Mouse (Mus musculus) megakaryocyte, embryonic 14.5 days (primary cell): ENCODE measurements around the gene Stx16. TPM values are rescaled to one million over a fixed set of nuclear protein-coding genes. Genes with fewer than 3 reads are reported as not detected.

Experiments used
- H3K27me3 ChIP-seq: replicated peaks from 2 replicates; pipeline ENCODE3; 2012; ENCODE audit warnings: inconsistent platforms
- H3K36me3 ChIP-seq: replicated peaks from 2 replicates; pipeline ENCODE3; 2012; ENCODE audit warnings: low read length, inconsistent platforms, mixed read lengths
- H3K4me1 ChIP-seq: 2 replicates; pipeline ENCODE4 v1.6.1; 2012; ENCODE audit warnings: inconsistent platforms
- H3K4me3 ChIP-seq: replicated peaks from 2 replicates; pipeline ENCODE3; 2012; ENCODE audit warnings: moderate library complexity, mild to moderate bottlenecking, inconsistent platforms
- H3K9me3 ChIP-seq: 2 replicates; pipeline ENCODE4 v1.6.1; 2012; ENCODE audit warnings: inconsistent platforms
- FLI1 ChIP-seq: IDR thresholded peaks from 2 replicates; pipeline ENCODE4 v1.6.1; 2012; ENCODE audit warnings: low read length, inconsistent platforms, mixed read lengths
- GATA1 ChIP-seq: IDR thresholded peaks from 3 replicates; pipeline ENCODE4 v1.6.1; 2012; ENCODE audit warnings: mixed read lengths, low read length, inconsistent platforms, borderline replicate concordance
- polyA plus RNA-seq: library from polyadenylated mRNA; stranded (reverse); fragments of >175 nt; gene quantifications from 2 replicates; pipeline ENCODE4 v1.2.3, GENCODE M21; 2012; ENCODE audit warnings: low replicate concordance; ENCODE audit not compliant: insufficient read depth

Gene Stx16
- polyA plus RNA-seq, 1 experiment, result 41.1 TPM

GRCm38 (mm10) chr2:174109991-174110782, 34.1 kb downstream of the Stx16 start, which contains the start of gene Npepl1:
Npepl1 (plus strand) TSS chr2:174110349.
- Histone ChIP-seq H3K9me3 (no peaks in the 10 kb centered on the region), H3K27me3 (no peaks in the 10 kb centered on the region), H3K4me3 (peak within 1 kb of the TSS; percentile 95), H3K36me3 (peaks cover 42% of the 10 kb centered on the region), H3K4me1 (peaks cover 22% of the 10 kb centered on the region)
- TF ChIP-seq GATA1 (no peak), FLI1 (no peak)

- Histone ChIP-seq H3K9me3 (no peaks in the 10 kb centered on the region), H3K27me3 (no peaks in the 10 kb centered on the region), H3K36me3 (peaks cover 50% of the 10 kb centered on the region), H3K4me1 (peaks cover 22% of the 10 kb centered on the region), H3K4me3 (peak overlapping the region; percentile 95)
- TF ChIP-seq GATA1 (no peak), FLI1 (no peak)
These were observed 34.9 kb downstream of the Stx16 start for GRCm38 (mm10) chr2:174110783-174111549.

DNA sequence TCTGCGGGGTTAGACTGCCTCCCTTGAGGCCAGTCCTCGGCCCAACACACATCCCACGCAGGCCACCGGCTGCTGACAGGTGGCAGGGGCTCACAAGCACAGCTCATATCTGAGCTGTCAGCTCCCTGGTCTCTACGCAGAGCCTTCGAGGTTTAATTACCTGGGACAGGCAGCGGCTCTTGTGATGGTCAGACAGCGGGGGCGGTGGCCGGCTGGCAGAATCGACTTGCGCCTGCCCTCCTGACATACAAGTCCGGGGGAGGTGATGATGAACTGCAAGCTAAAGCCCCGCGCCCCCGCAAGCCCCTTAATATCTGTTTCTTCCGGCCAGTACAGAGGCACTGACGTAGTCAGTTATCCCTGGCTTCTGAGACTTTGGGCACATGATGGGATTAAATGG, 36.8 kb downstream of the Stx16 start:
- H3K36me3 ChIP-seq, result peaks cover 69% of the 10 kb centered on the region
- H3K4me1 ChIP-seq, result peaks cover 19% of the 10 kb centered on the region
- no peak overlapping the region for H3K4me3 ChIP-seq
- no peaks in the 10 kb centered on the region for H3K9me3 ChIP-seq
- H3K27me3 ChIP-seq, result no peaks in the 10 kb centered on the region
- no peak for TF ChIP-seq GATA1
- no peak for TF ChIP-seq FLI1

DNA sequence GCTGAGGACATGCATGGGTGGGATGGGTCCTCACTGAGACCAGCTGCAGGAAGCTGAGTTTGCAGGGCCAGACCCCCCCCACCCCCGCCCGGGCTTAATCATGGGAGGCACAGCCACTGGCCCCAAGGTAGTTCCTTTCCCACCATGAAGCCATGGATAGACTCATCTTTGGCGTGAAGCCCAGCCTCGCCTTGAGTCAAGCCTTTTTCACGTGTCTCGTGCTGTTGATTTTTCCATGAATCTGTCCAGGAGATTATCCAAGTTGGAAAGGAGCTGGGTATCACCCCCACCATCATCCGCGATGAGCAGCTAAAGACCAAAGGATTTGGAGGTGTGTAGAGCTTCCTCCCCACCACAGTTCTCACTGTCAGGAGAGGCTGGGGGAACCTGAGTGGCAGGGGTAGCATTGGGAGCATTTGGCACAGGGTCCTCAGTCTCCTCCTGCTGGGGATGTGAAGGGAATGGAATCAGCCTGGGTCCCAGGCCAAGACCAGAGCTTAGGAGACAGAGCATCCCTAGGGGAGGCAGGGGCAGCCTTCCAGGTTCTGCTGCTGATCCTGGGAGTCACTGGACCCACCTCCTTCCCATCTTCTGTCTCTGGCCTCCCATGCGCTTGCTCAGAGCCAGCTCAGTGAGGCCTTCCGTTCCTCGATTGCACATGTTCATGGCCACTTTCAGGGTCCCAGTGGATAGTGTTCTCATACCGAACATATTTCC, 38.2 kb downstream of the Stx16 start:
- TF ChIP-seq FLI1 (no peak), GATA1 (no peak)
- Histone ChIP-seq H3K36me3 (peaks cover 80% of the 10 kb centered on the region), H3K4me3 (no peak overlapping the region), H3K4me1 (peaks cover 24% of the 10 kb centered on the region), H3K9me3 (no peaks in the 10 kb centered on the region), H3K27me3 (no peaks in the 10 kb centered on the region)

DNA sequence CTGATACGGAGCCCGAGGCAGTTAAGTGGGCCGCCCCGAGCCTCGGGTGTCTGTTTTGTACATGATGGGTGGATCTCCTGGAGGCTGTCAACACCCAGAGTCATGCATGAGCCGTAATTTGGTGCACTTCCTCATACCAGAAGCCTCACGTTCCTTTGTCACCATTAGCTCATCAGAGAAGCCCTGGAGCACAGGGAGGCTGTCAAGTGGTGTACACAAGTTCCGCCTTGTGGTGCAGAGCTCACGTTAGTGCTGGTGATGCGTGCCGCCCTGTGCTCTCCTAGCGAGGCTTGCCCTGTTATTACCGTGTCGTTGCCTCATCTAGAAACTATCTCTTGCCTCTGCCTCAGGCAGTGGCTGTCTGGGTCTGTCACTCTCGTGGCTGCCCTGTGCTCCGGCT, 40.8 kb downstream of the Stx16 start:
- H3K36me3 ChIP-seq, result peaks cover 100% of the 10 kb centered on the region
- no peaks in the 10 kb centered on the region for H3K9me3 ChIP-seq
- H3K4me1 ChIP-seq, result peaks cover 7% of the 10 kb centered on the region
- no peak for TF ChIP-seq FLI1
- no peak for TF ChIP-seq GATA1
- no peaks in the 10 kb centered on the region for H3K27me3 ChIP-seq
- H3K4me3 ChIP-seq, result peak overlapping the region; percentile 23

DNA sequence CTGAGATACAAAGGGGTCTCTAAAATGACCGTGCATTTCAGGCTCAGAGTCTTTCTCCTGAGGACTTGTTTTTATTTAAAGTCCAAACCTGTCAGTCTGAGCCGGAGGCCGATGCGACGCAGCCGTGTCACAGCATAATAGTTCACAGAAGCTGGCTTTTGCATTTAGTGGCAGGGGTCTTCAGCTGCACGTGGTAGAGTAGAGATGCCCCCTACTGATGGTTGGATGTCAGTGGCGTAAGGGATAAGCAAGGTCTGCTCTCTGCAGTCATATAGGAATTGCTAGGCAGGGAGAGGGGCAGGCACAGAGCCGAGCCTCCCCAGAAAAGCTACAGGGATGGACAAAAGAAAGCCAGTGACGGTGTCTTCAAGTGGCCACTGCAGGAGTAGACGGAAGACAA, 42.0 kb downstream of the Stx16 start:
- Histone ChIP-seq H3K4me1 (peaks cover 5% of the 10 kb centered on the region; the same call in 1 of the 2 replicates), H3K27me3 (no peaks in the 10 kb centered on the region), H3K4me3 (no peak overlapping the region), H3K9me3 (no peaks in the 10 kb centered on the region), H3K36me3 (peaks cover 100% of the 10 kb centered on the region)
- no peak for TF ChIP-seq GATA1
- TF ChIP-seq FLI1, result no peak

DNA sequence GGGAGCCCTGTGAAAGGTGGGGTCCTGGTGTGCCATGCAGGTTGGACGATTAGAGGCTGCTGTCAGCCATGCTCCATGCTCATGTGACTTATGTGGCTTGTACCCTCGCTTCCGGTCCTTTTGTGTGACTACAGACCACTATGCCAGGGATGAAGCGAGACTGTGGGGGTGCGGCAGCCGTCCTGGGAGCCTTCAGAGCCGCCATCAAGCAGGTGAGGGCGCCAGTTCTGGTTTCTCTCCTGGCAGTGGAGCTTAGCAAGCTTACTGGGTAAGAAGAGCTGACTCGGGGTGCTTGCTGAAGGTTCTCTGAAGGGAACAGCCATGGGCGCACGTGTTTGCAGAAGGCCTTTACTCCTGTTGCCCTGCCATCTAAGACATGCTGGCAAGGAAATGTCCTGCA, 43.2 kb downstream of the Stx16 start:
- Histone ChIP-seq H3K4me3 (no peak overlapping the region), H3K27me3 (no peaks in the 10 kb centered on the region), H3K4me1 (peaks cover 5% of the 10 kb centered on the region; the same call in 1 of the 2 replicates), H3K36me3 (peaks cover 100% of the 10 kb centered on the region), H3K9me3 (peaks cover 8% of the 10 kb centered on the region)
- TF ChIP-seq GATA1 (no peak), FLI1 (no peak)

DNA sequence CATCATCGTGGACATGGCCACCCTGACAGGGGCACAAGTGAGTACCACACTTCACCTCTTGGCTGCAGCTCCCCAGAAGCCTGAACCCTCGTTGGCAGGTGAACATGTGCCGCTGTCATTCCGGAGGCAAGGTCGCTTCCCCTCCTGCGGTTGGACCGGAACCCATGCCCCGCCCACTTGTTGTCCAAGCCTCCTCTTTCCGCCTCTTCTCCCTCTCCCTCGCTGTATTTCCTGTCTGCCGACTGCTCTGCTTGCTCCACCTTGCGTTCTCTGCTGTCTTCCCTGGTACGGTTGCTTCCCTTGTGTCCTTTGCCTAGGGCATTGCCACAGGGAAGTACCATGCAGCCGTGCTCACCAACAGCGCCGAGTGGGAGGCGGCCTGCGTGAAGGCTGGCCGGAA, 44.5 kb downstream of the Stx16 start:
- Histone ChIP-seq H3K36me3 (peaks cover 96% of the 10 kb centered on the region), H3K27me3 (no peaks in the 10 kb centered on the region), H3K4me1 (peaks cover 5% of the 10 kb centered on the region; the same call in 1 of the 2 replicates), H3K9me3 (peaks cover 22% of the 10 kb centered on the region), H3K4me3 (peak overlapping the region; percentile 5)
- TF ChIP-seq FLI1 (no peak), GATA1 (no peak)

- peaks cover under 1% of the 10 kb centered on the region for H3K27me3 ChIP-seq
- peaks cover 7% of the 10 kb centered on the region for H3K4me1 ChIP-seq
- H3K4me3 ChIP-seq, result no peak overlapping the region
- TF ChIP-seq GATA1, result no peak
- TF ChIP-seq FLI1, result no peak
- H3K36me3 ChIP-seq, result peaks cover 88% of the 10 kb centered on the region
- peaks cover 23% of the 10 kb centered on the region for H3K9me3 ChIP-seq
These were observed 45.4 kb downstream of the Stx16 start for GRCm38 (mm10) chr2:174121411-174121947.
